Mouse (Mus musculus) cerebellum, adult (tissue): ENCODE results near the gene Fam102a.
"Not testable (repeated sequence)": the region's sequence is repeated elsewhere in the genome, so short reads cannot be mapped to it uniquely, and the experiment has no call there.

Source experiments
- ATAC-seq: cut with Nextera tagmentation; 2 replicates; pipeline ENCODE4 v1.9.2; 2017; ENCODE audit warnings: mild to moderate bottlenecking, moderate library complexity, mixed read lengths; ENCODE audit not compliant: insufficient number of reproducible peaks, low FRiP score, low TSS enrichment

Fam102a gene

GRCm38 (mm10) chr2:32534733-32535471, at the start of gene Fam102a:
Gene Fam102a (plus strand): TSS chr2:32535332.
- ATAC-seq, result peak; percentile 88

- ATAC-seq, result no peak
Measured at GRCm38 (mm10) chr2:32485751-32486150, 49.4 kb upstream of the Fam102a start.

GRCm38 (mm10) chr2:32486155-32486554, 49.0 kb upstream of the Fam102a start:
- no peak for ATAC-seq

- no peak; the same call in 1 of the 2 replicates for ATAC-seq
Measured at GRCm38 (mm10) chr2:32487124-32487623, 48.0 kb upstream of the Fam102a start.

- peak; percentile 61; the same call in 1 of the 2 replicates for ATAC-seq
Measured at GRCm38 (mm10) chr2:32488679-32489078, 46.5 kb upstream of the Fam102a start.

- ATAC-seq, result not testable (repeated sequence)
Measured at GRCm38 (mm10) chr2:32490730-32491129, 44.4 kb upstream of the Fam102a start.

GRCm38 (mm10) chr2:32492661-32493060, 42.5 kb upstream of the Fam102a start:
- ATAC-seq, result no peak

- ATAC-seq, result no peak
Measured at GRCm38 (mm10) chr2:32493301-32493701, 41.8 kb upstream of the Fam102a start.

GRCm38 (mm10) chr2:32494522-32494921, 40.6 kb upstream of the Fam102a start:
- no peak for ATAC-seq

- no peak for ATAC-seq
Measured at GRCm38 (mm10) chr2:32495185-32495726, 39.9 kb upstream of the Fam102a start.

GRCm38 (mm10) chr2:32496190-32496589, 38.9 kb upstream of the Fam102a start:
- ATAC-seq, result no peak

GRCm38 (mm10) chr2:32499365-32499764, 35.8 kb upstream of the Fam102a start:
- no peak for ATAC-seq

- no peak for ATAC-seq
Measured at GRCm38 (mm10) chr2:32500461-32500860, 34.7 kb upstream of the Fam102a start.

- no peak for ATAC-seq
Measured at GRCm38 (mm10) chr2:32501754-32502324, 33.3 kb upstream of the Fam102a start.

GRCm38 (mm10) chr2:32502843-32503242, 32.3 kb upstream of the Fam102a start:
- ATAC-seq, result no peak

- no peak for ATAC-seq
Measured at GRCm38 (mm10) chr2:32503588-32503987, 31.5 kb upstream of the Fam102a start.

- no peak for ATAC-seq
Measured at GRCm38 (mm10) chr2:32505536-32505935, 29.6 kb upstream of the Fam102a start.

GRCm38 (mm10) chr2:32506673-32507668, 28.2 kb upstream of the Fam102a start:
- no peak for ATAC-seq

GRCm38 (mm10) chr2:32507906-32508305, 27.2 kb upstream of the Fam102a start:
- ATAC-seq, result no peak

- no peak for ATAC-seq
Measured at GRCm38 (mm10) chr2:32509287-32509686, 25.8 kb upstream of the Fam102a start.
